Mouse (Mus musculus): ENCODE data around the gene Zfp410. TPM values are rescaled to one million over a fixed set of nuclear protein-coding genes. Genes with fewer than 3 reads are reported as not detected.

Zfp410 gene
- polyA plus RNA-seq, 1 experiment from 2014 or later, result 99.3 TPM

Other genes with a start within 250 kb of the Zfp410 start
- gene Acot5, start 247.5 kb upstream of the Zfp410 start, polyA plus RNA-seq (2016; fragmentation: Nextera tagmentation; extraction: Ambion mirVana), result not detected in 2 replicates
- gene Acot6, start 216.2 kb upstream of the Zfp410 start, polyA plus RNA-seq (2016; fragmentation: Nextera tagmentation; extraction: Ambion mirVana), result 1.0 and 1.3 TPM in 2 replicates
- 8.7 and 11.2 TPM in 2 replicates for gene Dnal1, start 202.5 kb upstream of the Zfp410 start, polyA plus RNA-seq (2016; fragmentation: Nextera tagmentation; extraction: Ambion mirVana)
- gene Pnma1, start 168.4 kb upstream of the Zfp410 start, polyA plus RNA-seq (2016; fragmentation: Nextera tagmentation; extraction: Ambion mirVana), result 3.8 and 4.2 TPM in 2 replicates
- 7.2 and 8.0 TPM in 2 replicates for gene Elmsan1, start 98.0 kb upstream of the Zfp410 start, polyA plus RNA-seq (2016; fragmentation: Nextera tagmentation; extraction: Ambion mirVana)
- 16.0 and 17.4 TPM in 2 replicates for gene Ptgr2, start 31.6 kb upstream of the Zfp410 start, polyA plus RNA-seq (2016; fragmentation: Nextera tagmentation; extraction: Ambion mirVana)
- 34.6 and 37.5 TPM in 2 replicates for gene Coq6, start 44.8 kb downstream of the Zfp410 start, polyA plus RNA-seq (2016; fragmentation: Nextera tagmentation; extraction: Ambion mirVana)
- gene Fam161b, start 45.0 kb downstream of the Zfp410 start, polyA plus RNA-seq (2016; fragmentation: Nextera tagmentation; extraction: Ambion mirVana), result 13.6 and 15.8 TPM in 2 replicates
- gene Entpd5, start 92.2 kb downstream of the Zfp410 start, polyA plus RNA-seq (2016; fragmentation: Nextera tagmentation; extraction: Ambion mirVana), result 11.9 and 12.3 TPM in 2 replicates
- gene Bbof1, start 92.2 kb downstream of the Zfp410 start, polyA plus RNA-seq (2016; fragmentation: Nextera tagmentation; extraction: Ambion mirVana), result 1.2 and 2.6 TPM in 2 replicates
- gene Rnf113a2, start 100.3 kb downstream of the Zfp410 start, polyA plus RNA-seq (2016; fragmentation: Nextera tagmentation; extraction: Ambion mirVana), result 29.2 and 29.9 TPM in 2 replicates
- gene Aldh6a1, start 134.2 kb downstream of the Zfp410 start, polyA plus RNA-seq (2016; fragmentation: Nextera tagmentation; extraction: Ambion mirVana), result 32.6 and 33.9 TPM in 2 replicates
- gene Lin52, start 134.6 kb downstream of the Zfp410 start, polyA plus RNA-seq (2016; fragmentation: Nextera tagmentation; extraction: Ambion mirVana), result 31.1 and 31.8 TPM in 2 replicates